ENCODE assay signal across 8 mouse cellular contexts in genomic region chr5:139388694-139389675, GRCm38 (mm10). TPM values are rescaled to one million over a fixed set of nuclear protein-coding genes. Genes with fewer than 3 reads are reported as not detected.
DNase-seq lines count a peak whose midpoint lies in the region; ATAC-seq and TF ChIP-seq lines count a peak whose summit lies in the region.

No protein-coding gene starts in this region.

- no peak overlapping the region for H3K4me3 ChIP-seq in embryonic facial prominence, embryonic 11.5 days (ENCODE audit: low read depth, low read length)
- H3K4me3 ChIP-seq in hindbrain, embryonic 12.5 days, result no peak overlapping the region
- peak overlapping the region; percentile 67 to 70 for H3K4me3 ChIP-seq in liver, embryonic 14.5 days (ENCODE audit: insufficient read depth in 1 of 2, low read depth in 2 of 2, low read length in 2 of 2)
- H3K4me3 ChIP-seq in stomach, embryonic 14.5 days (ENCODE audit: low read depth, low read length), result no peak overlapping the region

- H3K4me1 ChIP-seq in embryonic facial prominence, embryonic 11.5 days (ENCODE audit: control insufficient read depth, insufficient read depth, low read length), result peaks cover 2% of the 10 kb centered on the region; the same call in 1 of the 2 replicates
- H3K4me1 ChIP-seq in hindbrain, embryonic 12.5 days, result peaks cover 40% of the 10 kb centered on the region
- peaks cover 63 to 72% of the 10 kb centered on the region in 2 experiments for H3K4me1 ChIP-seq in liver, embryonic 14.5 days (replicated peaks; ENCODE audit: control insufficient read depth in 2 of 2, insufficient read depth in 2 of 2, low read length in 1 of 2)
- H3K4me1 ChIP-seq in stomach, embryonic 14.5 days (ENCODE audit: control insufficient read depth, insufficient read depth, low read length), result peaks cover 24% of the 10 kb centered on the region

- H3K9ac ChIP-seq in embryonic facial prominence, embryonic 11.5 days (replicated peaks; ENCODE audit: low read length), result no peak overlapping the region; the same call in none of the 2 replicates
- no peak overlapping the region; the same call in 1 of the 2 replicates for H3K9ac ChIP-seq in hindbrain, embryonic 12.5 days
- H3K9ac ChIP-seq in liver, embryonic 14.5 days (replicated peaks), result peak overlapping the region; percentile 96
- H3K9ac ChIP-seq in stomach, embryonic 14.5 days (replicated peaks; ENCODE audit: low read depth, low read length), result no peak overlapping the region; the same call in 1 of the 2 replicates

- DNase-seq in left cerebral cortex, postnatal 10 days (ENCODE audit: extremely low spot score in 1 of 2, low spot score in 2 of 2), result peak; percentile 46 to 78
- DNase-seq in left cerebral cortex, adult 11 months (ENCODE audit: low spot score), result no peak
- DNase-seq in embryonic facial prominence, embryonic 11.5 days (ENCODE audit: low spot score), result no peak
- DNase-seq in liver, embryonic 14.5 days (ENCODE audit: low read depth in 3 of 3, low spot score in 3 of 3), result peak; percentile 77 to 85 (median 80)
- DNase-seq in urinary bladder, postnatal 10 days (ENCODE audit: low spot score), result no peak
- no peak for DNase-seq in urinary bladder, postnatal 4 days (ENCODE audit: low spot score in 2 of 2)

- ATAC-seq in embryonic facial prominence, embryonic 11.5 days (replicated peaks; ENCODE audit: insufficient number of reproducible peaks, low FRiP score, low TSS enrichment, low read depth), result peak; percentile 24; the same call in 1 of the 2 replicates
- no peak for ATAC-seq in hindbrain, embryonic 12.5 days (ENCODE audit: low FRiP score)
- peak; percentile 76 for ATAC-seq in liver, embryonic 14.5 days (ENCODE audit: insufficient read depth)
- ATAC-seq in stomach, embryonic 14.5 days (ENCODE audit: insufficient number of reproducible peaks, insufficient read depth, low FRiP score, low read depth), result no peak

- H3K4me2 ChIP-seq in embryonic facial prominence, embryonic 11.5 days (ENCODE audit: low read depth, low read length), result no peak overlapping the region
- H3K4me2 ChIP-seq in hindbrain, embryonic 12.5 days (replicated peaks), result no peak overlapping the region
- H3K4me2 ChIP-seq in liver, embryonic 14.5 days (ENCODE audit: low read depth), result peak overlapping the region; percentile 76
- H3K4me2 ChIP-seq in stomach, embryonic 14.5 days (replicated peaks; ENCODE audit: low read depth, low read length), result no peak overlapping the region

- H3K9me3 ChIP-seq in embryonic facial prominence, embryonic 11.5 days (replicated peaks; ENCODE audit: control insufficient read depth, low read length), result no peaks in the 10 kb centered on the region
- no peaks in the 10 kb centered on the region for H3K9me3 ChIP-seq in hindbrain, embryonic 12.5 days (replicated peaks)
- no peaks in the 10 kb centered on the region for H3K9me3 ChIP-seq in liver, embryonic 14.5 days (ENCODE audit: control insufficient read depth, low read length)
- H3K9me3 ChIP-seq in stomach, embryonic 14.5 days (ENCODE audit: control insufficient read depth, low read depth, low read length), result no peaks in the 10 kb centered on the region

- TF ChIP-seq CTCF in liver, embryonic 14.5 days (IDR thresholded peaks at IDR 0.05; ENCODE audit: low read depth), result no peak

- H3K27me3 ChIP-seq in embryonic facial prominence, embryonic 11.5 days (ENCODE audit: control insufficient read depth, insufficient read depth, low read length), result no peaks in the 10 kb centered on the region
- no peaks in the 10 kb centered on the region for H3K27me3 ChIP-seq in hindbrain, embryonic 12.5 days
- no peaks in the 10 kb centered on the region for H3K27me3 ChIP-seq in liver, embryonic 14.5 days (ENCODE audit: control insufficient read depth, insufficient read depth, low read length)
- H3K27me3 ChIP-seq in stomach, embryonic 14.5 days (ENCODE audit: control insufficient read depth, insufficient read depth, low read length), result no peaks in the 10 kb centered on the region

- intact Hi-C loops in left cerebral cortex, postnatal 10 days (cut with DNase I), result no loop called here

- peak; percentile 88 for TF ChIP-seq EP300 in liver, embryonic 14.5 days (IDR thresholded peaks at IDR 0.05; ENCODE audit: low read depth)

- 67% methylated on average over 17 of the region's 17 CpGs for WGBS in embryonic facial prominence, embryonic 11.5 days
- WGBS in hindbrain, embryonic 12.5 days, result 77% methylated on average over 17 of the region's 17 CpGs
- 30% methylated on average over 17 of the region's 17 CpGs for WGBS in liver, embryonic 14.5 days (ENCODE audit: insufficient replicate concordance)
- WGBS in stomach, embryonic 14.5 days, result 62% methylated on average over 17 of the region's 17 CpGs

- H3K36me3 ChIP-seq in embryonic facial prominence, embryonic 11.5 days (replicated peaks; ENCODE audit: control insufficient read depth, insufficient read depth, low read depth, low read length), result no peaks in the 10 kb centered on the region
- H3K36me3 ChIP-seq in hindbrain, embryonic 12.5 days, result no peaks in the 10 kb centered on the region
- peaks cover 41% of the 10 kb centered on the region for H3K36me3 ChIP-seq in liver, embryonic 14.5 days (replicated peaks; ENCODE audit: control insufficient read depth, insufficient read depth, low read depth)
- no peaks in the 10 kb centered on the region for H3K36me3 ChIP-seq in stomach, embryonic 14.5 days (ENCODE audit: control insufficient read depth, insufficient read depth, low read length)

- H3K27ac ChIP-seq in embryonic facial prominence, embryonic 11.5 days (replicated peaks; ENCODE audit: low read depth, low read length), result peak overlapping the region; percentile 31; the same call in 1 of the 2 replicates
- peak overlapping the region; percentile 68 for H3K27ac ChIP-seq in hindbrain, embryonic 12.5 days
- H3K27ac ChIP-seq in liver, embryonic 14.5 days, result peak overlapping the region; percentile 100
- peak overlapping the region; percentile 55; the same call in 1 of the 2 replicates for H3K27ac ChIP-seq in stomach, embryonic 14.5 days (ENCODE audit: low read length)

RNA-seq across cellular contexts. Expression of gene Gpr146, which starts 11.5 kb away (rescaled TPM):
- total RNA-seq in left cerebral cortex, postnatal 10 days (2021), result 1 to 10 TPM; 5.7 to 7.5 TPM
- polyA plus RNA-seq in embryonic facial prominence, embryonic 11.5 days (2014; fragmentation: Nextera tagmentation; extraction: Ambion mirVana), result 1.6 and 1.7 TPM in 2 replicates
- polyA plus RNA-seq in hindbrain, embryonic 12.5 days (2016; fragmentation: Nextera tagmentation; extraction: Ambion mirVana), result 1.8 and 2.4 TPM in 2 replicates
- polyA plus RNA-seq in liver, embryonic 14.5 days (2012; rRNA removed), result 14.6 and 14.7 TPM in 2 replicates
- 18.4 and 20.1 TPM in 2 replicates for polyA plus RNA-seq in liver, embryonic 14.5 days (2014; fragmentation: Nextera tagmentation; extraction: Ambion mirVana)
- 1.3 and 1.5 TPM in 2 replicates for polyA plus RNA-seq in stomach, embryonic 14.5 days (2014; fragmentation: Nextera tagmentation; extraction: Ambion mirVana)

RNA-seq across cellular contexts. Expression of gene C130050O18Rik, which starts 16.1 kb away (rescaled TPM):
- total RNA-seq in left cerebral cortex, postnatal 10 days (2021), result under 1 TPM; 0.24 to 0.28 TPM
- polyA plus RNA-seq in embryonic facial prominence, embryonic 11.5 days (2014; fragmentation: Nextera tagmentation; extraction: Ambion mirVana), result 0.18 and 0.27 TPM in 2 replicates
- polyA plus RNA-seq in hindbrain, embryonic 12.5 days (2016; fragmentation: Nextera tagmentation; extraction: Ambion mirVana), result 0.45 and 0.90 TPM in 2 replicates
- polyA plus RNA-seq in liver, embryonic 14.5 days (2012; rRNA removed), result 0.93 and 1.1 TPM in 2 replicates
- 1.0 and 1.3 TPM in 2 replicates for polyA plus RNA-seq in liver, embryonic 14.5 days (2014; fragmentation: Nextera tagmentation; extraction: Ambion mirVana)
- 0.48 and 1.3 TPM in 2 replicates for polyA plus RNA-seq in stomach, embryonic 14.5 days (2014; fragmentation: Nextera tagmentation; extraction: Ambion mirVana)

RNA-seq across cellular contexts. Expression of gene Gper1, which starts 34.0 kb away (rescaled TPM):
- 1 to 10 TPM; 2.9 to 3.3 TPM for total RNA-seq in left cerebral cortex, postnatal 10 days (2021)
- polyA plus RNA-seq in embryonic facial prominence, embryonic 11.5 days (2014; fragmentation: Nextera tagmentation; extraction: Ambion mirVana), result 0.42 and 0.82 TPM in 2 replicates
- 5.0 TPM in 2 replicates for polyA plus RNA-seq in hindbrain, embryonic 12.5 days (2016; fragmentation: Nextera tagmentation; extraction: Ambion mirVana)
- 0.06 and 0.07 TPM in 2 replicates for polyA plus RNA-seq in liver, embryonic 14.5 days (2012; rRNA removed)
- 0.20 TPM in 1 of 2 replicates, not detected in the other for polyA plus RNA-seq in liver, embryonic 14.5 days (2014; fragmentation: Nextera tagmentation; extraction: Ambion mirVana)
- polyA plus RNA-seq in stomach, embryonic 14.5 days (2014; fragmentation: Nextera tagmentation; extraction: Ambion mirVana), result 3.3 TPM in 2 replicates

RNA-seq across cellular contexts. Expression of gene Cyp2w1, which starts 36.6 kb away (rescaled TPM):
- total RNA-seq in left cerebral cortex, postnatal 10 days (2021), result not detected
- polyA plus RNA-seq in embryonic facial prominence, embryonic 11.5 days (2014; fragmentation: Nextera tagmentation; extraction: Ambion mirVana), result 0.41 and 0.46 TPM in 2 replicates
- 0.41 and 0.46 TPM in 2 replicates for polyA plus RNA-seq in hindbrain, embryonic 12.5 days (2016; fragmentation: Nextera tagmentation; extraction: Ambion mirVana)
- polyA plus RNA-seq in liver, embryonic 14.5 days (2012; rRNA removed), result 0.03 and 0.05 TPM in 2 replicates
- polyA plus RNA-seq in liver, embryonic 14.5 days (2014; fragmentation: Nextera tagmentation; extraction: Ambion mirVana), result not detected in 2 replicates
- 6.3 and 6.8 TPM in 2 replicates for polyA plus RNA-seq in stomach, embryonic 14.5 days (2014; fragmentation: Nextera tagmentation; extraction: Ambion mirVana)

RNA-seq across cellular contexts. Expression of gene Cox19, which starts 37.8 kb away (rescaled TPM):
- total RNA-seq in left cerebral cortex, postnatal 10 days (2021), result 10 to 100 TPM; 75.2 to 90.2 TPM
- polyA plus RNA-seq in embryonic facial prominence, embryonic 11.5 days (2014; fragmentation: Nextera tagmentation; extraction: Ambion mirVana), result 116 and 123 TPM in 2 replicates
- polyA plus RNA-seq in hindbrain, embryonic 12.5 days (2016; fragmentation: Nextera tagmentation; extraction: Ambion mirVana), result 107 and 117 TPM in 2 replicates
- 22.6 and 23.3 TPM in 2 replicates for polyA plus RNA-seq in liver, embryonic 14.5 days (2012; rRNA removed)
- 61.4 and 62.3 TPM in 2 replicates for polyA plus RNA-seq in liver, embryonic 14.5 days (2014; fragmentation: Nextera tagmentation; extraction: Ambion mirVana)
- 105 and 120 TPM in 2 replicates for polyA plus RNA-seq in stomach, embryonic 14.5 days (2014; fragmentation: Nextera tagmentation; extraction: Ambion mirVana)

Comparison
In these comparisons a context has a peak if more than half of its experiments do, and no peak if none do; other contexts are left out.
1. DNase-seq: peak in left cerebral cortex, postnatal 10 days (2 of 2) and liver, embryonic 14.5 days (3 of 3); none in left cerebral cortex, adult 11 months (single experiment), embryonic facial prominence, embryonic 11.5 days (single experiment), urinary bladder, postnatal 10 days (single experiment) and urinary bladder, postnatal 4 days (0 of 2).
2. ATAC-seq: peak in embryonic facial prominence, embryonic 11.5 days (single experiment) and liver, embryonic 14.5 days (single experiment); none in hindbrain, embryonic 12.5 days (single experiment) and stomach, embryonic 14.5 days (single experiment).
3. H3K27ac ChIP-seq: peak in every context shown above with its lines; median percentile 100 in liver, embryonic 14.5 days; 68 in hindbrain, embryonic 12.5 days; 55 in stomach, embryonic 14.5 days; 31 in embryonic facial prominence, embryonic 11.5 days.
4. H3K4me3 ChIP-seq: peak in liver, embryonic 14.5 days (2 of 2); none in embryonic facial prominence, embryonic 11.5 days (single experiment), hindbrain, embryonic 12.5 days (single experiment) and stomach, embryonic 14.5 days (single experiment).